Mouse (Mus musculus) kidney, postnatal 0 days (tissue): ENCODE results near the gene Mfap2. TPM values are rescaled to one million over a fixed set of nuclear protein-coding genes. Genes with fewer than 3 reads are reported as not detected.
A peak's percentile ranks its signal among the peaks of the same experiment; 100 is the strongest.

ENCODE experiments used
- ATAC-seq: fragments of 200-750 bp; cut with Nextera tagmentation; replicated peaks from 2 replicates; pipeline ENCODE4 v1.8.0; 2017; ENCODE audit warnings: low read depth, moderate number of reproducible peaks, moderate TSS enrichment, moderate library complexity; ENCODE audit not compliant: low FRiP score
- DNase-seq: peaks from one replicate; pipeline ENCODE4 v3.0.0-alpha.2; 2016; ENCODE audit warnings: low spot score
- H3K27ac ChIP-seq: fragments of 300-500 bp; sonication (generic); 2 replicates; pipeline ENCODE4 v1.5.1; 2014; ENCODE audit warnings: mild to moderate bottlenecking
- H3K27me3 ChIP-seq: fragments of 300-500 bp; sonication (generic); 2 replicates; pipeline ENCODE4 v1.6.1; 2014; ENCODE audit warnings: low read length, mixed read lengths; ENCODE audit not compliant: insufficient read depth
- H3K36me3 ChIP-seq: fragments of 300-500 bp; sonication (generic); 2 replicates; pipeline ENCODE4 v1.6.1; 2014; ENCODE audit warnings: low read length, mixed read lengths; ENCODE audit not compliant: insufficient read depth
- H3K4me1 ChIP-seq: fragments of 300-500 bp; sonication (generic); replicated peaks from 2 replicates; pipeline ENCODE4 v1.6.1; 2014; ENCODE audit warnings: antibody characterized with exemption, low read length, mixed read lengths; ENCODE audit not compliant: insufficient read depth
- H3K4me2 ChIP-seq: fragments of 300-500 bp; sonication (generic); 2 replicates; pipeline ENCODE4 v1.6.1; 2014; ENCODE audit warnings: mild to moderate bottlenecking, low read length, moderate library complexity, mixed read lengths
- H3K4me3 ChIP-seq: fragments of 300-500 bp; sonication (generic); replicated peaks from 2 replicates; pipeline ENCODE4 v1.5.1; 2014; ENCODE audit warnings: low read depth, low read length
- H3K9ac ChIP-seq: fragments of 300-500 bp; sonication (generic); 2 replicates; pipeline ENCODE4 v1.6.1; 2014; ENCODE audit warnings: low read depth, low read length
- H3K9me3 ChIP-seq: fragments of 300-500 bp; sonication (generic); replicated peaks from 2 replicates; pipeline ENCODE4 v1.6.1; 2016; ENCODE audit warnings: low read length, inconsistent platforms, mixed read lengths
- CTCF ChIP-seq: IDR thresholded peaks from 2 replicates; pipeline ENCODE4 v1.5.1; 2016; ENCODE audit warnings: antibody characterized with exemption, low read depth, mild to moderate bottlenecking, moderate library complexity
- WGBS: fragments of 180-500 bp; shearing (Covaris S2); extraction: QIAGEN DNeasy Blood & Tissue Kit; methylation state at CpG from one replicate; pipeline ENCODE4 v1.1.7; 2014; 5-methylcytosine and 5-hydroxymethylcytosine counted together
- polyA plus RNA-seq: library from polyadenylated mRNA; unstranded; fragments of >200 nt; fragmentation: Nextera tagmentation; extraction: Ambion mirVana; gene quantifications from 2 replicates; pipeline ENCODE4 v1.2.1, GENCODE M21; 2015

Gene Mfap2
- polyA plus RNA-seq, 1 experiment from 2014 or later = 330 TPM

DNA sequence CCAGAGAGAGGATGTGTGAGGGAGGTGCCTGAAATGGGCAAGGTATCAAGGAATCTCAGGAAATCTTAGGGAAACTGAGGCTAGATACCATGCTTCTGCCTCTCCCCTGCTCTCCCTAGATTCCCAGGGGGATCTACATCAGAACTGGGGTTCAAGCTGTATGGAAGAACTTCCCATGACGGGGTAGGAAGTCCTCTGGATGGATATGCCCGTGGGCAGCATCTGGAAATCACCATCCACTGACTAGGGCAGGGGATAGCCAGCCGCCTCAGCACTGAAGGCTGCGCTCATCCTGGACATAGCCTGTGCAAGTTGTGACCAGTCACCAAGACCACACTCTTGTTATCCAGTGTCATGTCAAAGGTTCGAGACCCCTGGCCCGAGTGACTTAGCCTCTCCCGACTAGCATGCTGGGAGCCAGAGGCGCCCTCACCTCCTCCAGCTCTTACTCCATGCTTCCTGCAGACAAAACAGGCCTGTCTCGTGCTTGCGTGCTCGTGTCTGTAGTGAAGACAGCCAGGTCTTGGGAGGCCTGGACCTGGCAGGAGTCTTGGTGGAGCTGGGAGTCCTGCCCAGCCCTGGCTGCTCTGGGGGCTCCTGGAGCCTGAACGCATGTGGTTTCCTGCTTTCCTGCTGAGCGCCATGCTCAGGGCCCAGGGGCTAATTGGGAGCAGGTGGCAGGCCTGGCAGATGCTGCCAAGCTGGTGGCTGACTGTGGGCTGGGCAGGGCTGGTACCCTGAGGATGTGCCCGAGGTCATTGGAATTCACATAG lies 1.5 kb downstream of the Mfap2 start:
- ATAC-seq = no peak
- H3K4me1 ChIP-seq = peaks cover 10% of the 10 kb centered on the region; the same call in 1 of the 2 replicates
- no peaks in the 10 kb centered on the region for H3K9me3 ChIP-seq
- H3K4me3 ChIP-seq = peak overlapping the region; percentile 56
- H3K9ac ChIP-seq = peak overlapping the region; percentile 67; the same call in 1 of the 2 replicates
- 0 out of 2 replicates have a peak overlapping the region, but pooled peaks have one; percentile 81 for H3K27ac ChIP-seq
- WGBS = 36% methylated on average over 14 of the region's 14 CpGs
- H3K36me3 ChIP-seq = peaks cover 11% of the 10 kb centered on the region; the same call in 1 of the 2 replicates
- no peaks in the 10 kb centered on the region for H3K27me3 ChIP-seq
- no peak for DNase-seq
- peak overlapping the region; percentile 61 for H3K4me2 ChIP-seq
- no peak for TF ChIP-seq CTCF

DNA sequence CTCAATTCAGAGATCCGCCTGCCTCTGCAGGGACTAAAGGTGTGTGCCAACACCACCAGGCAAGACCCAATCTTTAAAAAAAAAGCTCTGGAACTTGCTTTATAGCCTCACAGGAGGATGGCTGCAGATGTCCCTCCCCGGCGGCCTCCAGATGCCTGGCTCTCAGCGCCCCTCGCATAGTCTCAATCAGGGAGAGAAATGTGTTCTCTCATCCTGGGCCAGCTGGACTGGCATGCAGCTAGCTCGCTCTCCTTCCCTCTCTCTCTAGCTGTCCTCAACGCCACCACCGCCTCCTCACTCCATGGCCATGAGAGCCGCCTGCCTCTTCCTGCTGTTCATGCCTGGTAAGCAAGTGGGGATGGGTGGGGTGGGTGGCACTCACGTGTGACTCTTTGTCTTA lies 2.3 kb downstream of the Mfap2 start:
- Histone ChIP-seq H3K4me2 (no peak overlapping the region), H3K36me3 (peaks cover 7% of the 10 kb centered on the region; the same call in 1 of the 2 replicates), H3K9me3 (no peaks in the 10 kb centered on the region), H3K4me3 (no peak overlapping the region), H3K27me3 (no peaks in the 10 kb centered on the region), H3K4me1 (peaks cover 10% of the 10 kb centered on the region; the same call in 1 of the 2 replicates), H3K9ac (0 out of 2 replicates have a peak overlapping the region, but pooled peaks have one; percentile 2), H3K27ac (no peak overlapping the region)
- 78% methylated on average over 10 of the region's 10 CpGs for WGBS
- no peak for TF ChIP-seq CTCF
- ATAC-seq = no peak
- DNase-seq = no peak

DNA sequence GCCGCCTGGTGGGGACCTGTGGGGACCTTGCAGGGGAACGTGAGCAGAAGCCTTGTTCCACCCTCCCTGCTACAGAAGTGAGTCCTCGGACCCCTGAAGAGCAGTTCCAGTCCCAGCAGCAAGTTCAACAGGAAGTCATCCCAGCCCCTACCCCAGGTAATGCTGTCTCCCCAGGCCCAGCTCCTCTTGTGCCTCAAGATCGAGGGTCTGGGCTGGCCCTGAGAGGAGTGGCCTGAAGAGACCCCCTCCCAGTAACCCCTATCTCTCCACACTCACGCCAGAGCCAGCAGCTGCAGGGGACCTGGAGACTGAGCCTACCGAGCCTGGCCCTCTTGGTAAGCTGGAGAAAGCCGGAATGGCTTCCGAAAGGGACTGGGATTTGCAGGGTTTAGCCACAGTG lies 3.9 kb downstream of the Mfap2 start:
- ATAC-seq (no peak), DNase-seq (no peak)
- H3K27ac ChIP-seq = no peak overlapping the region
- no peak for TF ChIP-seq CTCF
- H3K27me3 ChIP-seq = no peaks in the 10 kb centered on the region
- H3K4me1 ChIP-seq = peaks cover 10% of the 10 kb centered on the region; the same call in 1 of the 2 replicates
- H3K4me3 ChIP-seq = no peak overlapping the region
- no peak overlapping the region for H3K4me2 ChIP-seq
- H3K9me3 ChIP-seq = no peaks in the 10 kb centered on the region
- H3K9ac ChIP-seq = no peak overlapping the region
- 73% methylated on average over 8 of the region's 8 CpGs for WGBS
- peaks cover 12% of the 10 kb centered on the region; the same call in 1 of the 2 replicates for H3K36me3 ChIP-seq

DNA sequence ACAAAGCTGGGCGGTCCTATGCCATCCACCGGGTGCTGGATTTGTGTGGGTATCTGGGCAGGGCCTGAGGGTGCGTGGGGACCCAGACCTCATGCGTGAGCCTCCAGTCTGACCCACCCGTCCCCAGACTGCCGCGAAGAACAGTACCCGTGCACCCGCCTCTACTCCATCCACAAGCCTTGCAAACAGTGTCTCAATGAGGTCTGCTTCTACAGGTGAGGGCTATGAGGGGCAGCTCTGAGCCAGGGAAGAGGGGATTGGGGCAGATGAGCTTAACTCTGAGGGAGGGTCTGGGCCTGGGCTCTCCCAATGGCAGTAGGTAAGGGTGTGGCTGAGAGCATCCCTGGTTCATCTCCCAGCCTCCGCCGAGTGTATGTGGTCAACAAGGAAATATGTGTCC lies 4.6 kb downstream of the Mfap2 start:
- DNase-seq = no peak
- no peaks in the 10 kb centered on the region for H3K27me3 ChIP-seq
- H3K36me3 ChIP-seq = peaks cover 18% of the 10 kb centered on the region; the same call in 1 of the 2 replicates
- no peak for TF ChIP-seq CTCF
- H3K4me3 ChIP-seq = no peak overlapping the region
- WGBS = 90% methylated on average over 11 of the region's 11 CpGs
- H3K9ac ChIP-seq = no peak overlapping the region
- H3K4me2 ChIP-seq = no peak overlapping the region
- no peak for ATAC-seq
- H3K4me1 ChIP-seq = peaks cover 10% of the 10 kb centered on the region; the same call in 1 of the 2 replicates
- no peaks in the 10 kb centered on the region for H3K9me3 ChIP-seq
- no peak overlapping the region for H3K27ac ChIP-seq

DNA sequence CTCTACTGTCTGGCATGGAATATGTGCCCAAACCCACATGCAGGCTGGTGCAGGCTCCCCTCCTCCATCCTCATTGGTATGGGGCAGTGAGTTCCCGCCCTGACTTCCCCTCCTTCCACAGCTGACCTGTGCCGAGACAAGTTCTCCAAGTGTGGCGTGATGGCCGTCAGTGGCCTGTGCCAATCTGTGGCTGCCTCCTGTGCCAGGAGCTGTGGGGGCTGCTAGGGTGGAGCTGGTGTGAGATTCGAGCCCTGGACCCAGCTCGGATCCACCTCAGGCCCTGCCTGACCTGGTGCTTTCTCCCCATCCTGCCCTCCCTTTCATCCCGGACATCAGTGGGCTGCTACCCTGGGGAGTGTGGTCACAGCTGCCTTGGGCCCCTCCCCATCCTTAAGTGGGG lies 5.1 kb downstream of the Mfap2 start:
- no peak overlapping the region for H3K4me3 ChIP-seq
- no peaks in the 10 kb centered on the region for H3K27me3 ChIP-seq
- no peak overlapping the region for H3K4me2 ChIP-seq
- H3K36me3 ChIP-seq = peaks cover 18% of the 10 kb centered on the region; the same call in 1 of the 2 replicates
- ATAC-seq (no peak), DNase-seq (no peak)
- no peaks in the 10 kb centered on the region for H3K9me3 ChIP-seq
- H3K9ac ChIP-seq = no peak overlapping the region
- TF ChIP-seq CTCF = no peak
- WGBS = 58% methylated on average over 7 of the region's 7 CpGs
- peaks cover 10% of the 10 kb centered on the region; the same call in 1 of the 2 replicates for H3K4me1 ChIP-seq
- no peak overlapping the region for H3K27ac ChIP-seq

DNA sequence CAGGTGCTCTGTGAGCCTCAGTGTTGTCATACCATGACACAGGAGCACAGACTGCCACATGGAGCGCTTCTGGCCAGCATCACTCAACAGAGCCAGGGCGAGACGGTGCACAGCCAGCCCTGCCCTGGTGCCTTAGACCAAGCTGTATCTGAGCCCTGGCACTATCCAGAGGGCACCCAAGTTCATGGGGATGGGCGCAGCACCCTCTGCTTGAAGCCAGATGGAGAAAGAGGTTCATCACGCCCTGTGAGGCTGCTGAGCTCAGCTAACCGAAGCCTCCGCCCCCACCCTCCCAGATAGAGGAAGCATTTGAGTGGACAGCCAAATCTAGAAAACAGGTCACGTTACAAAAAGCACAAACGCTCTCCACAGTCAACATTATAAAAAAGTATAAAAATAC lies 6.1 kb downstream of the Mfap2 start:
- H3K27me3 ChIP-seq = no peaks in the 10 kb centered on the region
- peaks cover 15% of the 10 kb centered on the region; the same call in 1 of the 2 replicates for H3K4me1 ChIP-seq
- ATAC-seq = no peak
- no peaks in the 10 kb centered on the region for H3K9me3 ChIP-seq
- WGBS = 51% methylated on average over 9 of the region's 9 CpGs
- no peak for DNase-seq
- no peak for TF ChIP-seq CTCF
- peaks cover 18% of the 10 kb centered on the region; the same call in 1 of the 2 replicates for H3K36me3 ChIP-seq
- no peak overlapping the region for H3K4me3 ChIP-seq
- H3K27ac ChIP-seq = no peak overlapping the region
- no peak overlapping the region for H3K4me2 ChIP-seq
- H3K9ac ChIP-seq = no peak overlapping the region
